Mouse (Mus musculus) liver, embryonic 15.5 days (tissue): ENCODE data around the gene Shank1. TPM values are rescaled to one million over a fixed set of nuclear protein-coding genes. Genes with fewer than 3 reads are reported as not detected.
"Not testable (repeated sequence)": the region's sequence is repeated elsewhere in the genome, so short reads cannot be mapped to it uniquely, and the experiment has no call there.

Source experiments
- ATAC-seq: fragments of 200-750 bp; cut with Nextera tagmentation; 2 replicates; pipeline ENCODE4 v1.8.0; 2017; ENCODE audit warnings: moderate number of reproducible peaks, mild to moderate bottlenecking, moderate library complexity; ENCODE audit not compliant: insufficient read depth
- H3K27ac ChIP-seq: fragments of 300-500 bp; sonication (generic); replicated peaks from 2 replicates; pipeline ENCODE4 v1.5.1; 2015; ENCODE audit warnings: mild to moderate bottlenecking, inconsistent platforms
- H3K27me3 ChIP-seq: fragments of 300-500 bp; sonication (generic); 2 replicates; pipeline ENCODE4 v1.6.1; 2015; ENCODE audit warnings: mild to moderate bottlenecking, inconsistent platforms
- H3K36me3 ChIP-seq: fragments of 300-500 bp; sonication (generic); replicated peaks from 2 replicates; pipeline ENCODE4 v1.6.1; 2015; ENCODE audit warnings: moderate library complexity, mild to moderate bottlenecking, inconsistent platforms
- H3K4me1 ChIP-seq: fragments of 300-500 bp; sonication (generic); replicated peaks from 2 replicates; pipeline ENCODE4 v1.6.1; 2015; ENCODE audit warnings: inconsistent platforms
- H3K4me2 ChIP-seq: fragments of 300-500 bp; sonication (generic); 2 replicates; pipeline ENCODE4 v1.6.1; 2015; ENCODE audit warnings: moderate library complexity, mild to moderate bottlenecking, inconsistent platforms
- H3K4me3 ChIP-seq: fragments of 300-500 bp; sonication (generic); replicated peaks from 2 replicates; pipeline ENCODE4 v1.5.1; 2015; ENCODE audit warnings: mild to moderate bottlenecking, inconsistent platforms
- H3K9ac ChIP-seq: fragments of 300-500 bp; sonication (generic); 2 replicates; pipeline ENCODE4 v1.6.1; 2015; ENCODE audit warnings: moderate library complexity, mild to moderate bottlenecking, inconsistent platforms
- H3K9me3 ChIP-seq: fragments of 300-500 bp; sonication (generic); replicated peaks from 2 replicates; pipeline ENCODE4 v1.6.1; 2016; ENCODE audit warnings: inconsistent platforms
- WGBS: fragments of 180-500 bp; shearing (Covaris S2); methylation state at CpG from one replicate; pipeline ENCODE4 v1.1.7; 2015; ENCODE audit warnings: mixed read lengths; ENCODE audit not compliant: insufficient replicate concordance; 5-methylcytosine and 5-hydroxymethylcytosine counted together
- polyA plus RNA-seq: library from polyadenylated mRNA; unstranded; fragments of >200 nt; fragmentation: Nextera tagmentation; extraction: Ambion mirVana; gene quantifications from 2 replicates; pipeline ENCODE4 v1.2.1, GENCODE M21; 2015

The Shank1 gene
- polyA plus RNA-seq, 1 experiment from 2014 or later, result 0.05 TPM

DNA sequence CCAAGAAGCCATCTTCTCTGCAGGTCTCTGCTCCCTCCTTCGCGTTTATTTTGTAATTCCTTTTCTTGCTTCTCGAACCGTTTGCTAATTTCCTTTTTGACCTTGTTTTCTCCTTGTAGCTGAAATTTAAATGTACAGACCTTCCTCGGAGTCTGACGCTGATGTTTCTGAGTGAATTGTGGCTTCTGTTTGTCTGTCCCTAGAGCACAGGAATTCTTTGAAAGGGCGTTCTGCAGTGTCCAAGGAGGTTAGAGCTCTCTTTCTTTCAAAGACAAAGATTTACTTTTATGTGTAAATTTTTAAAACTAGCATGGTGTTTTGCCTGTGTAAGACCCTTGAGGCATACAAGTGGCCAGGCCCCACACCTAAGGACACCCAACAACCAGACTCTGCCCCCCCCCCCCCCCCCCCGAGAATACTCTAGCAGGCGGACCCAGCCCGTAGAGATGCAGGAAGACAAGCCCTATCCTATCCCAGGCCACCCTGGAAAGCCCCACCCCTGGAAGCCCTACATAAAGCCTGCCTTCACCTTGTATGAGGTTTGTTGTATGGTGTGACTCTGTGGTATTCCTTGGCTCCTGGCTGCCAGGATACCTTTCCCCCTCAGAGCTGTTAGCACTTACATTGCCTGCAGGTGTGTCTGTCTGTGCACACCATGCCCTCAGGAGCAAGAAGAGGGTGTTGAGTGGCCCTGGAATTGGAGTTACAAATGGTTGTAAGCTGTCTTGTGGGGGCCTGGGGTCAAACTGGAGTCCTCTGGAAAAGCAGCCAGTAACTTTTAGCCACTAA, 33.4 kb upstream of the Shank1 start:
- ATAC-seq, result no peak
- 48% methylated on average over 10 of the region's 10 CpGs for WGBS

DNA sequence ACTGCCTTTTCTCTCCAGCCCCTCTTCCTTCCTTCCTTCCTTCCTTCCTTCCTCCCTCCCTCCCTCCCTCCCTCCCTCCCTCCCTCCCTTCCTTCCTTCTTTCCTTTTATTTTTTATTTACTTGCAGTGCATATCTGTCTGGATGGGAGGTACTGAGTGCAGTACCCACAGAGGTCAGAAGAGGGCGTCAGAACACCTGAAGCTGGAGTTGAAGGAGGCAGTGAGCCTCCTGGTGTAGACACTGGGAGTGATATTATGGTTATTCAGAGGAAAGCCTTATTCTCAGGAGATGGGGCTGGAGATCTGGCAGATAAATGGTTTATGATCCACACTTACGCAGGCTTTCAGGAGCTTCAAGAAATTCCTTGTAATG, 32.8 kb upstream of the Shank1 start:
- ATAC-seq, result no peak
- no peak overlapping the region for H3K4me3 ChIP-seq
- H3K9ac ChIP-seq, result no peak overlapping the region
- no peaks in the 10 kb centered on the region for H3K9me3 ChIP-seq
- H3K36me3 ChIP-seq, result no peaks in the 10 kb centered on the region
- H3K27me3 ChIP-seq, result peaks cover 13% of the 10 kb centered on the region
- no peaks in the 10 kb centered on the region for H3K4me1 ChIP-seq
- no peak overlapping the region for H3K4me2 ChIP-seq
- WGBS, result 46% methylated on average over 2 of the region's 2 CpGs
- H3K27ac ChIP-seq, result no peak overlapping the region

More for the DNA sequence above, 33.4 kb upstream of the Shank1 start:
- Histone ChIP-seq H3K27me3 (peaks cover 13% of the 10 kb centered on the region), H3K4me1 (no peaks in the 10 kb centered on the region), H3K4me3 (no peak overlapping the region), H3K27ac (no peak overlapping the region), H3K4me2 (no peak overlapping the region), H3K36me3 (no peaks in the 10 kb centered on the region), H3K9me3 (no peaks in the 10 kb centered on the region), H3K9ac (no peak overlapping the region)

DNA sequence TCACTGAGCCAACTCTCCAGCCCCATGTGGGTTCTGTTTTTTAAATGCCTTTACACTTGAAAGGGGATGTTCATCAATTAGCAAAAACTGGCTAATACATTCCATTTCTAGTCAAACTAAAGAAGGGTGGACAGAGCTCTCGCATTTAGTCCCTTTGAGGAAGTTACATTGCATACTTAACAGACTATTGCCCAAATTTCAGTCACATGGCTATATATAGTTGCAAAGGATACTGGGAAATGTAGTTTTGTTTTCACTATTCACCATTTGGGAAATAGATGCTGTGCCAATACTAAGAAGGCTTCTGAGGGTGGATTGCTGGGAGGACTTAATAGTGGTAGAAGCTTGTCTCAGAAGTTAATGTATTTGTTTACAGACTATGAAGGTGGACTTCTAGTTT, 29.1 kb upstream of the Shank1 start:
- no peak overlapping the region for H3K4me3 ChIP-seq
- H3K4me2 ChIP-seq, result no peak overlapping the region
- 10% methylated on average over 1 of the region's 1 CpGs for WGBS

DNA sequence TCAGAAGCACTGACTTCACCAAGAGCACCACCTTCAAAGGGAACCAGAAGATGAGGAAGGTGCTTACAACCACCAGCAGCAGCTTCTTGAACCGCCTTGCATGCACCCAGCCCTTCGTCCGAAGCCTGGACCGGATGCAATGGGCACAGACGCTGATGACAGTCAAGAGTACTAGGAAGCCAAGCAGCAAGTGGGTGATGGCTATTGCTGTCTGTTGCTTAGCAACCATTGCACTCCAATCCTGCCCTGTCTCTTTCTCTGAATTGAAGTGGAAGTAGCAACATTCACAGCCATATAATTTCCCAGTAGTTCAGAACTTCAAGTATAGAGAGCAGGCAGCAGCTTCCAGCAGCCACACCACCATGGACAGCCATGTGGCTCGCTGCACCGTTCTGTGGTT, 28.5 kb upstream of the Shank1 start:
- no peaks in the 10 kb centered on the region for H3K36me3 ChIP-seq
- no peak overlapping the region for H3K9ac ChIP-seq
- no peak for ATAC-seq
- H3K27me3 ChIP-seq, result no peaks in the 10 kb centered on the region; the same call in 1 of the 2 replicates
- H3K9me3 ChIP-seq, result no peaks in the 10 kb centered on the region
- 65% methylated on average over 7 of the region's 7 CpGs for WGBS
- H3K4me1 ChIP-seq, result no peaks in the 10 kb centered on the region
- no peak overlapping the region for H3K4me2 ChIP-seq
- H3K4me3 ChIP-seq, result no peak overlapping the region
- H3K27ac ChIP-seq, result no peak overlapping the region

More for the DNA sequence above, 29.1 kb upstream of the Shank1 start:
- H3K27me3 ChIP-seq, result no peaks in the 10 kb centered on the region; the same call in 1 of the 2 replicates
- no peak for ATAC-seq
- H3K9ac ChIP-seq, result no peak overlapping the region
- no peaks in the 10 kb centered on the region for H3K9me3 ChIP-seq
- H3K4me1 ChIP-seq, result no peaks in the 10 kb centered on the region
- no peaks in the 10 kb centered on the region for H3K36me3 ChIP-seq
- H3K27ac ChIP-seq, result no peak overlapping the region

DNA sequence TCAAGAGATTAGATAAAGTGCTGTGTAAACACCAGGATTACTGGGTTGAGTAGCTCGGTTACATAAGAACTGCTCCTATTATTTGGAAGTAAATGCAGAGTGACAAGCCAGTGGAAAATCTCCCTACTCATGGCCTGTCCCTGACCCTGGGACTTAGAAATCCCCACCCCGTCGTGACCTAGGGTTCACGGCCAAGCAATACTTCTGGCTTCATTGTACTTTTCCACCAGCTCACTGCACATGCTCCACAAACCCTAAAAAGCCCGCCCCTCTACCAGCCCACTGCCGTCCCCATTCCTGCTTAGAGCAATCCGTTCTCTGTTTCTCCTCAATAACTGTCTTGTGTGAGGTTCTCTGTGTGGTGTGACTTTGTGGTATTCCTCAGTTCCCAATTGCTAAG, 22.3 kb upstream of the Shank1 start:
- Histone ChIP-seq H3K4me2 (no peak overlapping the region), H3K4me1 (no peaks in the 10 kb centered on the region), H3K36me3 (no peaks in the 10 kb centered on the region), H3K27ac (no peak overlapping the region), H3K27me3 (peaks cover 5% of the 10 kb centered on the region; the same call in 1 of the 2 replicates), H3K9me3 (no peaks in the 10 kb centered on the region), H3K4me3 (no peak overlapping the region), H3K9ac (no peak overlapping the region)
- 48% methylated on average over 7 of the region's 7 CpGs for WGBS
- ATAC-seq, result no peak

DNA sequence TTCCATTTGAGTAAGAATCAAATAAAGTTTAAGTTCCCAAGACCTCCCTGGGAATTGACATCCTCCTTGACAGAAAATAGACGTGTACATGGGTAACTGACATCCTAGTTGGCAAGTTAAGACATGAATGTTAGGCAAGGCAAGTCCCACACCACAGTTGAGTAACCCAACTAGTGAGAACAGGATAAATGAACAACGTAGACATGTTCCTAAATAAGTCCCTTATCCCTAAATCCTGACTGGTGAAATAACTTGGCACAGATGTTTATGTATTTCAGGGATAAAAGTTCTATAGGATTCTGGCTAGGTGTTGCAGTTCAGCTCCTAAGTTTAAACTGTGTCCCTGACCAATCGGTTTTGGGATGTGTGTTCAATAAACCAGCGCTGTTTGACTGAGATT, 19.1 kb upstream of the Shank1 start:
- no peak overlapping the region for H3K4me3 ChIP-seq
- no peak overlapping the region for H3K9ac ChIP-seq
- no peaks in the 10 kb centered on the region for H3K9me3 ChIP-seq
- ATAC-seq, result no peak
- H3K27ac ChIP-seq, result no peak overlapping the region
- no peaks in the 10 kb centered on the region for H3K4me1 ChIP-seq
- H3K36me3 ChIP-seq, result no peaks in the 10 kb centered on the region
- 48% methylated on average over 4 of the region's 4 CpGs for WGBS
- H3K27me3 ChIP-seq, result peaks cover 9% of the 10 kb centered on the region; the same call in 1 of the 2 replicates
- no peak overlapping the region for H3K4me2 ChIP-seq

DNA sequence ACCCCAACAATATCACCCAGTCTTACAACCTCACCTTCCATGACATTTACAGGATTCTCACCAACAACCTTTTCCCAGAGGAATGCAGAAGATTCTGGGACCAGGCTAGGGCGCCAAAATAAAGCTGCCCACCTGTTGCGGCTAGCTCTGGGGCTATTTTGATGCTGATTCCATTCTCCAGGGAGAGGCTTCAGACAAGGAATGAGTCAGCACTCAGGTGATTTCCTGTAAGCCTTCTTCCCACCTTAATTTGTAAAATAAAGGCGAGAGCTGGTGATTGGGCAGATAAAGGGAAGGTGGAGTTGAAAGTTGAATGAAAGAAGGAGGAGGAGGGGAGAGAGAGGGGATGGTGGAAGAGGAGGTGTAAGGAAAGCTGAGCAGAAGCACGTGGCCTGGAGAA, 18.6 kb upstream of the Shank1 start:
- ATAC-seq, result no peak
- WGBS, result 36% methylated on average over 4 of the region's 4 CpGs
- no peaks in the 10 kb centered on the region for H3K9me3 ChIP-seq
- H3K9ac ChIP-seq, result no peak overlapping the region
- H3K27me3 ChIP-seq, result peaks cover 9% of the 10 kb centered on the region; the same call in 1 of the 2 replicates
- no peaks in the 10 kb centered on the region for H3K36me3 ChIP-seq
- no peaks in the 10 kb centered on the region for H3K4me1 ChIP-seq
- H3K4me3 ChIP-seq, result no peak overlapping the region
- no peak overlapping the region for H3K4me2 ChIP-seq
- H3K27ac ChIP-seq, result no peak overlapping the region

DNA sequence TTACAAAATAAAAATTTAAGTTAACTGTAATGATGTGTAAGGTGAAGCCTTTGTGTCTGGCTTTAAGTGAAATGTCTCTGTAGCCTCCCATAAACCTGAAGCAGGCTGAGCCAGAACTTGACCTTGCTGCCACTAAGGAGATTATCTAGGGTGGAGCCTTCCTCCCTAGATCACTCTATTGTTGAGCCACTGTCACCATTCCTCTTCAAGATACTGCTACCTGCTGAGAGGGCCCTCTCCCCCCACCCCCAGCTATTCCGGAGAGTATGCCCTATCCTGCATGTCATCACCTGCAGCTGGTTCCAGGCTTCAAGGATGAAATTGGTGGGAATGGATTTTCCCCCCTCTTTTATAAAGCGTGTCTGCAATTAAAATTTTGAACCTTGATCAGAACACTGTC, 12.6 kb upstream of the Shank1 start:
- not testable (repeated sequence) for H3K36me3 ChIP-seq, H3K27ac ChIP-seq, H3K27me3 ChIP-seq, ATAC-seq, H3K4me3 ChIP-seq, H3K9ac ChIP-seq, H3K4me1 ChIP-seq, H3K4me2 ChIP-seq, H3K9me3 ChIP-seq
- 49% methylated on average over 2 of the region's 2 CpGs for WGBS

DNA sequence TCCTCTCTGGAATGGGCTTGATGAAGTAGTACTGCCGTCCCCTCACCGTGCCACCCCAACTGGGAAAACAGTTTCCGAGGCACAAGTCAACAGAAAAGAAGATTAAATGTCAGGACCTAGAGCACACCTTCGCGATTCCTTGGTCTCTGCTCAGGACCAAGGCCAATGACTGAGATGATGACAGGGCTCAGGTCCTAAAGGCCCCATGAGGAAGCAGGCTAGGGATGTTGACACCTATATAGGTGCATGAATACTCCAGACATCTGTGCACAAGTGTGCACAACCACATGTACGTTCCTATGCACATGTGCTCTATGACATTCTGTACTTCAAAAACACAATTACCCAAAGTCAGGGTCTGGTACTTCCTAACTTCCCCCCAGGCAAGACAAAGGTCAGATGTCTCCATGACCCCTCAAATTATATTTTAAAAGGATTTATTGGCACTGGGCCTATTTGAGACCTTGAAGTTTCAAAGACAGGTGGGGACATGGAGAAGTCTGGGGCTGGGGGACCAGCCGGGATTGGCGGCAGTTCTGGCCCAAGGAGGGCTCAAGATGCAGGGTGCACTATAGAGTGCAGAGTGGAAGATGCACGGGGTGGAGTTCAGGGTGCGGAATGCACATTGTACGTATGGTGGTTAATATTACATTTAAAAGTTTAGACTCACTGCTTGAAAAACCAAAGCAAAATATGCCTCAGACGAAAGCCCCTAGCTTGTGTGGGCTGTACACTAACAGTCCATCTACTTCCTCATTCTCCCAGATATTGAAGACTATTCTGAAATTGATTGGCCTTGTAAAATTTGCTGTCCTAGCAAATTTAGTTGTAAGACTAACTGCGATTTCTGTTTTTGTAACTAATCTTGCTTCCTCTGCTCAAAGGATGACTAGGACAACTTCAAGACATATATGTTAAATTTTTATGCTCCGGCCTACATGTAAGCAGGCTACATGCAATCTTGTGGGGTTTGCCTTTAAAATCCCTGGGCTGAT, 6.4 kb upstream of the Shank1 start:
- 74% methylated on average over 14 of the region's 14 CpGs for WGBS
- Histone ChIP-seq H3K9ac (peak overlapping the region; percentile 69; the same call in 1 of the 2 replicates), H3K27me3 (peaks cover 39% of the 10 kb centered on the region), H3K4me3 (peak overlapping the region; percentile 64), H3K4me1 (peaks cover 25% of the 10 kb centered on the region), H3K27ac (no peak overlapping the region), H3K9me3 (no peaks in the 10 kb centered on the region), H3K4me2 (peak overlapping the region; percentile 89), H3K36me3 (no peaks in the 10 kb centered on the region)
- no peak for ATAC-seq

DNA sequence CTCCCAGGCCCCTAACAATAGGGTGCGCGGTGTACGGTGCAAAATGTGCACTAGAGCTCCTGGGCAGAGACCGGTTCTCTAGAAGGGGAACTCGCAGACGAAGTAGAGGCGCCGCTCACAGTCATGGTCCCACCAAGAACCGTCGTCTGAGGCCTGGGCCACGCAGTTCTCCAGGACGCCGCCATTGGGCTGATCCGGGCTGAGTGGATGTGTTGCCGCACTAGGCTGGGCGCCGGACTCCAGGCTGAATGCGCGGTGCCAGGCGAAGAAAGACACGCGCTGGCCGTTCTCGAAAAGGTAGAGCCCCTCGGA, 5.6 kb upstream of the Shank1 start:
- under 1% methylated on average over 25 of the region's 25 CpGs for WGBS

More for the DNA sequence above, 5.6 kb upstream of the Shank1 start:
- peak; percentile 6 for ATAC-seq
- H3K27ac ChIP-seq, result peak overlapping the region; percentile 76
- peak overlapping the region; percentile 89 for H3K4me2 ChIP-seq
- peak overlapping the region; percentile 69 for H3K9ac ChIP-seq
- peaks cover 25% of the 10 kb centered on the region for H3K4me1 ChIP-seq
- peaks cover 46% of the 10 kb centered on the region for H3K27me3 ChIP-seq
- H3K4me3 ChIP-seq, result peak overlapping the region; percentile 64
- no peaks in the 10 kb centered on the region for H3K9me3 ChIP-seq
- H3K36me3 ChIP-seq, result no peaks in the 10 kb centered on the region
